Mouse (Mus musculus): ENCODE measurements around the gene Rps29. TPM values are rescaled to one million over a fixed set of nuclear protein-coding genes. Genes with fewer than 3 reads are reported as not detected.

Rps29 gene
- total RNA-seq, 2 experiments from 2014 or later: 1,313 to 1,405 TPM

DNA sequence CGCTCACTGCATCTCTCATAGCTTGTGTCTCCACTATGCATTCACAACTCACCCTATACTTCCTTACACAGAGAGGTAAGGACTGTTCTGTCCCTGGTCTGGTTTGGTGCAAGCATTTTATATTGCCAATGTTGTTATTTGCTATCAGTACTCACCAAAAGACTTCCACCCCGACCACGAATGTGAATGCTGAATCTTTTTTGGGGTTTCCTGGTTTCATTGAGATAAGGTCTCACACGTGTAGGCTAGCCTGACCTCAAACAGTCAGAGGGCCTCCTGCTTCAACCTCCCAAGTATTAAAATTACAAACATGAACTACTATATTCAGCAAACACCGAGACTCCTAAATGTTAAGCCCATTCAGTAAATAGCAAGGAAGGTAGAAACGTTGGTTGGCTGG is 27.7 kb downstream of the Rps29 start:
- no peak for DNase-seq (ENCODE audit: low spot score in 2 of 2)

DNA sequence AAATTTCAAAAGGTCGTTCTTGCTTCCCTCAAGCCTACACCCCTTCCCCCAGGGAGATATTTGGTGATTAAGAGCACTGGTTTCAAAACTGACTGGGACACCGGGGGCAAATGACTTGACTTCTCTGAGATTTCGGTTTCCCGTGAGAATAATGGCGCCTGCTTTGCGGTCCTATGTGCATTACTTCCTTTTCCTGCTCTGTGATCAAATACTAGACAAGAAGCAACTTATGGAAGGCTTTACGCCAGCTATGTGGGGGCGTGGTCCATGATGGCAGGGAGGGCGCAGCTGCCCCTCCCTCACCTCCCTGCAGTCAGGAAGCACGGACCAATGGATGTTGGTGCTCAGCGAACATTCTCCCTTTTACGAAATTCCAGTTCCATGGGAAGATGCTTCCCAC is 28.5 kb downstream of the Rps29 start:
- no peak for DNase-seq (ENCODE audit: low spot score in 2 of 2)

DNA sequence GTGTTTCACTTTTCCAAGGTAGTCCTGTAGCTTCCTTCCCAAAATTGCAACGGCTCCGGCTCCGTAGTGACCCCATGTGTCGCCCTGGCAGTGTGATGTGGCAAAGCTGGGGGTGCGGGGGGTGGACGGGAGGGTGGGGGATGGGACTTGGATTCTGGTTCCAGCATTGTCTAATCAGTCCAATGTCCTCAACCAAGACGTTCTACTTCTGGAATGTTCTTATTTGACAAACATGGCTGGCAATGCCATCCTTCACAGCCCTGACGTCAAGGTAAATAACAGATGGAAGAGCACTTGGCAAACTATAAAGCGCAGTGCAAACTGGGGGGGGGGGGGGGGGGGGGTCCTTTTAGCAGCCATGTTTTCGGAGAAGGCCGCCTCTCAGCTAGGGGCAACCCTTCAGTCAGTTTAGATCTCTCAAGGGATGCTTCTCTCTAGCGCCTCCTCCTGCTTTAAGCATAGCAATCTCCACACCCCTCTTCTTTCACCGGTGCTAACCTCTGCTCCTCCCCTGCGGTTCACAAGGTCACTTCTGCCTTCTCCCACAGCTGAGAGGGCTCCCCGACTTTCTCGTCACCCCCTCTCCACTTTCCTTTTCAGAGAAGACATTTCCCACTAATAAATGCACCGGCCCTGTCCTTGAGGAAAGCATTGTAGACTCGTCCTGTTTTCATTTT is 29.2 kb downstream of the Rps29 start:
- no peak for DNase-seq (ENCODE audit: low spot score in 2 of 2)

DNA sequence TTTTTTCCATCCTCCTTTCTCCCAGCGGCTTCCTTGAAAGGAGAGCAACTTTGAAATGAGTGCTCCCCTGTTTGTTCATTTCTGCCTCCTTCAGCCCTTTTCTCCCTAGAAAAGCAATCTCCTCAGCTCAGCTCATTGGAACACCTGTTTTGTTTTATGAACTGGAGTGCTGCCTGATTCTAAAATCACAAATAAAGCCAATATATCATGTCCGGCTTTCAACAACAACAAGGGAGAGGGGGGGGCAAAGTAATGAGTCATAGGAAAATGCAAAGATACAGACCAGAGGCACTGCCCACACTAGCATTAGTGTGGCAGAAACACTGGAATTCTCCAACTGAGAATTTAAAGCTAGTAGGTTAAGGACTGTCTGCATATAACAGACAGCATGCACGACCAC is 31.4 kb downstream of the Rps29 start:
- no peak for DNase-seq (ENCODE audit: low spot score in 2 of 2)

DNA sequence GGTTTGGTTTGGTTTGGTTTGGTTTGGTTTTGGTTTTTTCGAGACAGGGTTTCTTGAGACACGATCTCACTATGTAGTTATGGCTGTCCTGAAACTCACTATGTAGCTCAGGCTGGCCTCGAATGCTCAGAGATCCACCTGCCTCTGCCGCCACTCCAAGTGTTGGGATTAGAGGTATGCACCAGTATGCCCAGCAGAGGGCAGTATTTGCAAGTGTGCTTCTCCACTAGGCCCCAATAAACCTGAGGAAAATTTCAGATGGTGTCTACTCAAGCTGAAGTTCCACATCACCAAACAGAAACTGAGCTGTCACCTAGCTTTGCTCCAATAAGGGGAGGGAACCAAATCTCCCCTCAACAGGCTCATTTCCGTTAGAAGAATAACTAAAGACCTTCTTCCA is 31.8 kb downstream of the Rps29 start:
- DNase-seq (ENCODE audit: low spot score in 2 of 2): no peak

DNA sequence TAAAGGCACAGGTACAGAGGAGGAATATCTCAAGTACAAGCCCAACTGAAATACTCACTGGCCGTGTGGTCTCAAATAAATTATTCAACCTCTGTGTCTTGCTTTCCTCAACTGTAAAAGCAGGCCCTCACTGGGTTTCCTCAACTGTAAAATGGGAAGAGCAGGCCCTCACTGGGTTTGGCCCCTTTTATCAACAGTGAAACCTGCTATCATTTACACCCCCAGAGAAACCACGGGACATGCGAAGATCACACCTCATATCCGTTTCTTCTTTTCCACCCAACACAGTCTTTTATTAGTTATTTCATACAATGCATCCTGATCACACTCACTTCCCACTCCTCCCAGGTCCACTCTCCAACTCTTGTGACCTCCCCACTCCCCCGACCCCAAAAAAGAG is 33.9 kb downstream of the Rps29 start:
- no peak for DNase-seq (ENCODE audit: low spot score in 2 of 2)

DNA sequence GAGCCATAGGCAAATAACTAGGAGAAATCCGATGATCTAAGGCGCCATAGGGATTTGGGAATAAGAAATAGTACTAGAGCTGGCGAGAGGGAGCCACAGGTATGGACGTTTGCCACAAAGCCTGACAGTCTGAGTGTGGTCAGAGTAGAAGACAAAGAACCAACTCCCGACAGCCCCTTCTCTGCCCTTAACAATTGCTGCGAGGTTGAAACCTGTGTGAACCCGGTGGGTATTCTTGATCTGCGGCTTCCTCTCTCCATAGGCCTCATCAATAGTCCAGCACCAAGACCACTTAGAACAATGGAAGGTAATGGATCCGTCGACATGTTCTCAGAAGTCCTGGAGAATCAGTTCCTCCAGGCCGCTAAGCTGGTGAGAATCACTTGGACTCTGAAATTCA is 36.2 kb downstream of the Rps29 start:
- no peak for DNase-seq (ENCODE audit: low spot score in 2 of 2)

DNA sequence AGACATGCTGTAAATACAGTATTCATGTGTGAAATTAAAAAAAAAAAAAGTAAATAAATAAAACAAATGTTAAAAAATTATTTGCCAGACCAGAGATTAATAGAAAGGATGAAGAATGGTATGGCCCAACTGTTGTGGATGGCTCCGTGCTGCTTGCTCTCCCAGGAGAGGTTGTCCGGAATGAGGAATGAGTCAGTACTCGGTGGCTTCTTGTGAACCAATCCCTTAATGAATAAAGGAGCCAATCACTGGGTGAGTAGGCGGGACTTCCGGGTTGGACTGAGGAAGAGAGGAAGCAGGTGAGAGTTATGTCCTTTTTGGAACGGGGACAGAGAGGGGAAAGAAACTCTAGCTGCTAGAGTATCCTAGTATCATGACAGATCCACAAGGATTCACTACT is 39.1 kb downstream of the Rps29 start:
- DNase-seq (ENCODE audit: low spot score in 2 of 2): no peak

Small RNA genes lying within 50 kb of the gene (microRNA-seq; reads per million reads assigned to microRNA genes)
- gene Gm47287: 0 reads per million in 2 experiments
- gene Gm47295: 1.7 to 2.5 reads per million in 2 experiments

Other genes with a start within 250 kb of the Rps29 start
- gene Lrr1, start 9.6 kb upstream of the Rps29 start, total RNA-seq (2021): not detected
- gene Rpl36al, start 24.9 kb upstream of the Rps29 start, total RNA-seq (2021): 100 to 1,000 TPM; 188 to 192 TPM
- 10 to 100 TPM; 25.9 to 27.1 TPM for gene Mgat2, start 25.0 kb upstream of the Rps29 start, total RNA-seq (2021)
- gene Gm49383, start 37.9 kb upstream of the Rps29 start, total RNA-seq (2021): 1 to 10 TPM; 5.0 to 5.4 TPM
- 1 to 10 TPM; 1.5 to 1.8 TPM for gene Dnaaf2, start 39.2 kb upstream of the Rps29 start, total RNA-seq (2021)
- gene Gm49384, start 45.1 kb upstream of the Rps29 start, total RNA-seq (2021): 1 to 10 TPM; 3.4 to 4.6 TPM
- under 1 TPM; 0.20 to 0.28 TPM for gene Pole2, start 69.0 kb upstream of the Rps29 start, total RNA-seq (2021)
- gene Klhdc1, start 82.0 kb upstream of the Rps29 start, total RNA-seq (2021): 10 to 100 TPM; 18.8 to 19.4 TPM
- 100 to 1,000 TPM; 120 to 125 TPM for gene Klhdc2, start 137.5 kb upstream of the Rps29 start, total RNA-seq (2021)
- gene Nemf, start 198.0 kb upstream of the Rps29 start, total RNA-seq (2021): 10 to 100 TPM; 43.5 to 54.5 TPM
- 10 to 100 TPM; 47.2 to 49.9 TPM for gene Arf6, start 213.0 kb upstream of the Rps29 start, total RNA-seq (2021)
- gene Gm9887, start 213.3 kb upstream of the Rps29 start, total RNA-seq (2021): not detected

All from layer of hippocampus, adult 18-20 months (tissue).